11 mouse cellular contexts compared by ENCODE assay signal in the genomic region with DNA sequence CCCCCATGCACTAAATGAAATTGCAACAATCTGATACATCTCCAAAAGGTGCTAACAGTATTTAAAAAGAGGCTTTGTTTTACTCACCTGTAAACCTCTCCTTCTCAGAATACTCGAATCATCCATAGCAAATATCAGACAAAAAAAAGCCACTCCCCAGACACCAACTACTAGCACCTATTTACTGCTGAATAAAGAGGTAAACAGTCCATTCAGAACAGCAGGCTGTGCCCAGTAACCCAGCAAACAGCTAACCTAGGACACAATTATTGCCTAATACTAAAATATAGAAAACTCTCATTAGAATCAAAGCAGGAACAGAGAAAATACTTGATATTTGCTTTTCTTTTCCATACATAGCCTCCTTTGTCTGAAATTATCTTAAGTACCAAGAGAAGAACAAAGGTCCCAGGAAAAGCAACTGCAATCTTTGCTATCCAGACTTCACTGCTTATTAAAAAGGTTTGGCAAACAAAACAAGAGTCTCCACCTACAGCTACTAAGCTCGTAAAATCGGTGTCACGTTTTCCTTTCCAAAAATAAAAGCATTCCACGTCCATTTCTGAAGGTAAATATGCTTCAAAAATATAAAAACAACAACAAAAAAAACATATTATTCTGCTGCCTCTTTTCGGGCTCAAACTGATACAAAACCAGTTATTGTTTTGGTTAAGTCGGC. TPM values are rescaled to one million over a fixed set of nuclear protein-coding genes. Genes with fewer than 3 reads are reported as not detected.
DNase-seq lines count a peak whose midpoint lies in the region; ATAC-seq lines count a peak whose summit lies in the region.
"Had no signal": no experiment of that assay in that cellular context is flagged by ENCODE, and none has a peak within 500 bp of the region (broad histone marks: within the 10 kb centered on the region; RNA-seq: fewer than 3 reads in every experiment).

No protein-coding gene starts in this region.

- H3K27ac ChIP-seq in heart, embryonic 14.5 days (replicated peaks in 1 of 2; ENCODE audit: control insufficient read depth in 1 of 2, insufficient read depth in 1 of 2, low read depth in 2 of 2, low read length in 2 of 2), result peak overlapping the region in 1 of 2 experiments; percentile 38; a peak in 2 of 4 replicates
- H3K27ac ChIP-seq in forebrain, embryonic 15.5 days (replicated peaks), result peak overlapping the region; percentile 92
- peak overlapping the region; percentile 95 for H3K27ac ChIP-seq in midbrain, embryonic 13.5 days
- H3K27ac ChIP-seq: limb, embryonic 15.5 days had no signal

- H3K27me3 ChIP-seq in heart, embryonic 14.5 days (ENCODE audit: control insufficient read depth, insufficient read depth, low read length), result no peaks in the 10 kb centered on the region
- H3K27me3 ChIP-seq in forebrain, embryonic 15.5 days, result no peaks in the 10 kb centered on the region
- H3K27me3 ChIP-seq in midbrain, embryonic 13.5 days, result no peaks in the 10 kb centered on the region
- H3K27me3 ChIP-seq: limb, embryonic 15.5 days had no signal

- no peak for ATAC-seq in heart, embryonic 14.5 days (ENCODE audit: insufficient number of reproducible peaks, insufficient read depth, low FRiP score, low read depth)
- no peak for ATAC-seq in forebrain, embryonic 15.5 days (replicated peaks)
- ATAC-seq in midbrain, embryonic 13.5 days, result peak; percentile 19; the same call in 1 of the 2 replicates
- ATAC-seq: activated CD4-positive, CD25-positive, alpha-beta regulatory T cell, adult 4 months; CD4-positive, CD25-positive, alpha-beta regulatory T cell, adult 4 months had no signal

- H3K9me3 ChIP-seq in heart, embryonic 14.5 days (ENCODE audit: control insufficient read depth, low read length), result no peaks in the 10 kb centered on the region
- no peaks in the 10 kb centered on the region for H3K9me3 ChIP-seq in forebrain, embryonic 15.5 days
- H3K9me3 ChIP-seq in midbrain, embryonic 13.5 days, result no peaks in the 10 kb centered on the region
- H3K9me3 ChIP-seq: limb, embryonic 15.5 days had no signal

- 47% methylated on average over 7 of the region's 7 CpGs for WGBS in heart, embryonic 14.5 days
- WGBS in forebrain, embryonic 15.5 days, result 12% methylated on average over 7 of the region's 7 CpGs
- 25% methylated on average over 7 of the region's 7 CpGs for whole genome bisulfite sequencing in midbrain, embryonic 13.5 days

- no peak overlapping the region for H3K9ac ChIP-seq in heart, embryonic 14.5 days (ENCODE audit: low read length)
- H3K9ac ChIP-seq in forebrain, embryonic 15.5 days (replicated peaks), result peak overlapping the region; percentile 57
- peak overlapping the region; percentile 68 for H3K9ac ChIP-seq in midbrain, embryonic 13.5 days (replicated peaks)
- H3K9ac ChIP-seq: limb, embryonic 15.5 days had no signal

- H3K4me3 ChIP-seq in heart, embryonic 14.5 days (ENCODE audit: control insufficient read depth in 1 of 2, insufficient read depth in 1 of 2, low read depth in 1 of 2, low read length in 2 of 2), result peak overlapping the region in 1 of 2 experiments; percentile 10; a peak in 1 of 4 replicates
- peak overlapping the region; percentile 40 for H3K4me3 ChIP-seq in forebrain, embryonic 15.5 days
- peak overlapping the region; percentile 42 for H3K4me3 ChIP-seq in midbrain, embryonic 13.5 days (replicated peaks)
- H3K4me3 ChIP-seq: limb, embryonic 15.5 days had no signal

- H3K4me2 ChIP-seq in heart, embryonic 14.5 days (ENCODE audit: low read length), result peak overlapping the region; percentile 39
- peak overlapping the region; percentile 48 for H3K4me2 ChIP-seq in forebrain, embryonic 15.5 days (replicated peaks)
- H3K4me2 ChIP-seq in midbrain, embryonic 13.5 days (replicated peaks), result peak overlapping the region; percentile 57
- H3K4me2 ChIP-seq: limb, embryonic 15.5 days had no signal

- DNase-seq in heart, adult 18-20 months, result no peak
- peak; percentile 7 for DNase-seq in adipocyte (ENCODE audit: low spot score)
- no peak for DNase-seq in urinary bladder, postnatal 25 days (ENCODE audit: low spot score)
- no peak for DNase-seq in spleen, postnatal 14 days (ENCODE audit: low spot score in 2 of 2)
- no peak for DNase-seq in urinary bladder, adult 18-20 months (ENCODE audit: low spot score in 2 of 2)

- H3K36me3 ChIP-seq in heart, embryonic 14.5 days (ENCODE audit: control insufficient read depth, insufficient read depth, low read length), result no peaks in the 10 kb centered on the region
- no peaks in the 10 kb centered on the region for H3K36me3 ChIP-seq in forebrain, embryonic 15.5 days
- H3K36me3 ChIP-seq in midbrain, embryonic 13.5 days, result no peaks in the 10 kb centered on the region
- H3K36me3 ChIP-seq: limb, embryonic 15.5 days had no signal

- H3K4me1 ChIP-seq in heart, embryonic 14.5 days (ENCODE audit: control insufficient read depth in 2 of 2, insufficient read depth in 2 of 2, low read length in 2 of 2), result peaks cover 3 to 10% of the 10 kb centered on the region in 2 experiments
- peaks cover 37% of the 10 kb centered on the region for H3K4me1 ChIP-seq in forebrain, embryonic 15.5 days
- peaks cover 30% of the 10 kb centered on the region for H3K4me1 ChIP-seq in midbrain, embryonic 13.5 days (replicated peaks)
- H3K4me1 ChIP-seq: limb, embryonic 15.5 days had no signal

RNA-seq across cellular contexts. Expression of a gene that starts 58.6 kb away (rescaled TPM):
- polyA plus RNA-seq in heart, embryonic 14.5 days (2014; fragmentation: Nextera tagmentation; extraction: Ambion mirVana), result 29.2 and 34.5 TPM in 2 replicates
- total RNA-seq in heart, adult 18-20 months (2021), result 100 to 1,000 TPM; 105 to 111 TPM
- polyA plus RNA-seq in forebrain, embryonic 15.5 days (2015; fragmentation: Nextera tagmentation; extraction: Ambion mirVana), result 53.1 and 56.7 TPM in 2 replicates
- polyA plus RNA-seq in midbrain, embryonic 13.5 days (2015; fragmentation: Nextera tagmentation; extraction: Ambion mirVana), result 45.0 and 47.0 TPM in 2 replicates
